Mouse (Mus musculus) testis, adult 2 months (tissue): ENCODE measurements around the gene Mmd2.

Experiments
- CTCF ChIP-seq: fragments of 200-500 bp; IDR thresholded peaks from 2 replicates; pipeline ENCODE4 v1.5.1; 2012; ENCODE audit warnings: low read depth, mild to moderate bottlenecking, inconsistent platforms, low read length, moderate library complexity; ENCODE audit not compliant: control insufficient read depth, insufficient read depth, insufficient replicate concordance
- POLR2A ChIP-seq: fragments of 200-500 bp; IDR thresholded peaks from 2 replicates; pipeline ENCODE4 v1.6.1; 2012; ENCODE audit warnings: low read depth, mild to moderate bottlenecking, inconsistent platforms, low read length, moderate library complexity; ENCODE audit not compliant: control insufficient read depth

DNA sequence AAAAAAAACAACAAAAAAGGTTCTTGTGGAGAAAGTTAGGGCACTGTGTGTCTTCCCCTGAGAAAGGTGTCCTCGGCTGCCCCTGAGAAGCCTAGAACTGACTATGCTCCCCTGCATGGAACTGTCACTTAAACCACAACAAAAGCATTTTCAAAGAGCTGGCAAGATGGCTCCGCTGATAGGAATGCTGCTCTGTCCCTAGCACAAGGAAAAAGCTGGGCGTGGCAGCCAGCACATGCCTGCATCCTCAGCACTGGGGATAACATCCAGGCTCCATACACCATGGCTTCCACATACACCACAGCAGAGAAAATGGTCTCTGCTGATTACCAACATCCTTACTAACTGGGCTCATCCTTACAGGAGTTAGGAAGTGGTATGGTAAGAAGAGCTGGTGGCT lies 61.5 kb downstream of the Mmd2 start:
- TF ChIP-seq CTCF (no peak), POLR2A (no peak)
